24 mouse cellular contexts compared by ENCODE assay signal in the genomic region with DNA sequence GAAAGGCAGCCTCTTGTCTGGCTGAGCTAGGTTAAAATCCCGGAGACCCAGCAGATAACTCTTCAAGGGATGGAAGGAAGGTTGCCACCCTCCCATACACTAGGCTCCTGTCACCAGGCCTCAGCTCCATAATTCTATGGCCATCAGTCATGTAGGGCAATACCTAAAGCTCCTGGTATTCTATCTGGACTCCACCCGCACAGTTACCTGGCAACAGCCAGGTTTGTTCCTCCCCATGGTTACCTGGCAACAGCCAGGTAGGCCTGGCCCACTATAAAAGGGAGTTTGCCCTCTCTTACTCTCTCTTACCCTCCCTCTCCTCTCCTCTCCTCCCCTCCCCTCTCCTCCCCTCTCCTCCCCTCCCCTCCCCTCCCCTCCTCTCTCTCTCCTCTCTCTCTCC.
"Had no signal": no experiment of that assay in that cellular context is flagged by ENCODE, and none has a peak within 500 bp of the region (broad histone marks: within the 10 kb centered on the region; RNA-seq: fewer than 3 reads in every experiment).

No protein-coding gene starts in this region.

- H3K27me3 ChIP-seq: heart, embryonic 12.5 days; hindbrain, embryonic 13.5 days; hindbrain, embryonic 15.5 days; kidney, embryonic 15.5 days; limb, embryonic 12.5 days; liver, embryonic 13.5 days had no signal

- H3K27ac ChIP-seq: gastrocnemius, adult 2 months; heart, adult 2 months; heart, embryonic 10.5 days; hindbrain, embryonic 13.5 days; hindbrain, embryonic 15.5 days; hindbrain, postnatal 0 days; kidney, embryonic 15.5 days; kidney, postnatal 0 days; layer of hippocampus, adult 2 months; left cerebral cortex, adult 2 months; limb, embryonic 10.5 days; limb, embryonic 12.5 days; liver, embryonic 13.5 days had no signal

- H3K4me1 ChIP-seq: heart, embryonic 10.5 days; heart, embryonic 12.5 days; hindbrain, embryonic 13.5 days; hindbrain, embryonic 15.5 days; kidney, embryonic 15.5 days; limb, embryonic 10.5 days; limb, embryonic 12.5 days; liver, embryonic 13.5 days had no signal

- H3K4me3 ChIP-seq: gastrocnemius, adult 2 months; heart, adult 2 months; heart, embryonic 10.5 days; heart, embryonic 12.5 days; hindbrain, embryonic 13.5 days; hindbrain, embryonic 15.5 days; kidney, embryonic 15.5 days; layer of hippocampus, adult 2 months; left cerebral cortex, adult 2 months; limb, embryonic 10.5 days; limb, embryonic 12.5 days; liver, embryonic 13.5 days had no signal

- H3K36me3 ChIP-seq: heart, embryonic 10.5 days; heart, embryonic 12.5 days; hindbrain, embryonic 13.5 days; hindbrain, embryonic 15.5 days; kidney, embryonic 15.5 days; limb, embryonic 10.5 days; limb, embryonic 12.5 days; liver, embryonic 13.5 days had no signal

- DNase-seq: gastrocnemius, adult 2 months; gastrocnemius, postnatal 10 days; gastrocnemius, postnatal 25 days; heart, adult 2 months; heart, postnatal 10 days; heart, postnatal 4 days; kidney, adult 11 months; kidney, adult 2 months; kidney, adult 9 months; kidney, postnatal 14 days; kidney, postnatal 36 days; liver; liver, embryonic 13.5 days had no signal
